Mouse (Mus musculus) heart, adult 18-20 months (tissue): ENCODE results near the gene 2310033P09Rik. TPM values are rescaled to one million over a fixed set of nuclear protein-coding genes. Genes with fewer than 3 reads are reported as not detected.
A peak's percentile ranks its signal among the peaks of the same experiment; 100 is the strongest.
"Not testable (repeated sequence)": the region's sequence is repeated elsewhere in the genome, so short reads cannot be mapped to it uniquely, and the experiment has no call there.

ENCODE experiments used
- DNase-seq, 2 experiments: peaks; one replicate each; pipeline ENCODE4 v3.0.0; 2021 to 2022; ENCODE audit warnings: mixed read lengths in 1 of 2
- total RNA-seq, 2 experiments: library from RNA; stranded (reverse); gene quantifications; 2 replicates each; pipeline ENCODE4 v1.2.3; 2021

Gene 2310033P09Rik
- total RNA-seq, 2 experiments from 2014 or later = 9.9 to 11.8 TPM

GRCm38 (mm10) chr11:59196230-59196629, 11.9 kb upstream of the 2310033P09Rik start:
- no peak for DNase-seq

- no peak for DNase-seq
Measured at GRCm38 (mm10) chr11:59201216-59202002, 6.7 kb upstream of the 2310033P09Rik start.

GRCm38 (mm10) chr11:59202081-59202995, 5.8 kb upstream of the 2310033P09Rik start, which contains the start of gene Mrpl55:
Gene Mrpl55 (plus strand): TSS chr11:59202486.
- peak; percentile 95 to 96 for DNase-seq

- peak; percentile 70 to 75 for DNase-seq
Measured at GRCm38 (mm10) chr11:59209003-59209441, 901 bp downstream of the 2310033P09Rik start.

GRCm38 (mm10) chr11:59209580-59209979, 1.5 kb downstream of the 2310033P09Rik start:
- no peak for DNase-seq

- no peak for DNase-seq
Measured at GRCm38 (mm10) chr11:59210020-59210419, 1.9 kb downstream of the 2310033P09Rik start.

- not testable (repeated sequence) for DNase-seq
Measured at GRCm38 (mm10) chr11:59211561-59211960, 3.4 kb downstream of the 2310033P09Rik start.

- peak in 1 of 2 experiments; percentile 29 for DNase-seq
Measured at GRCm38 (mm10) chr11:59212320-59212719, 4.2 kb downstream of the 2310033P09Rik start.

- no peak for DNase-seq
Measured at GRCm38 (mm10) chr11:59212892-59213494, 4.9 kb downstream of the 2310033P09Rik start.

GRCm38 (mm10) chr11:59216955-59217354, 8.8 kb downstream of the 2310033P09Rik start:
- DNase-seq = peak in 1 of 2 experiments; percentile 30

- no peak for DNase-seq
Measured at GRCm38 (mm10) chr11:59218389-59218998, 10.4 kb downstream of the 2310033P09Rik start.

GRCm38 (mm10) chr11:59219064-59219463, 10.9 kb downstream of the 2310033P09Rik start:
- peak in 1 of 2 experiments; percentile 14 for DNase-seq

GRCm38 (mm10) chr11:59221604-59222003, 13.5 kb downstream of the 2310033P09Rik start:
- peak in 1 of 2 experiments; percentile 8 for DNase-seq

- no peak for DNase-seq
Measured at GRCm38 (mm10) chr11:59222306-59222705, 14.2 kb downstream of the 2310033P09Rik start.

- no peak for DNase-seq
Measured at GRCm38 (mm10) chr11:59224025-59224424, 15.9 kb downstream of the 2310033P09Rik start.

- DNase-seq = no peak
Measured at GRCm38 (mm10) chr11:59224470-59224869, 16.3 kb downstream of the 2310033P09Rik start.

- no peak for DNase-seq
Measured at GRCm38 (mm10) chr11:59225167-59225566, 17.0 kb downstream of the 2310033P09Rik start.

GRCm38 (mm10) chr11:59226251-59226650, 18.1 kb downstream of the 2310033P09Rik start:
- no peak for DNase-seq

- peak; percentile 35 to 36 for DNase-seq
Measured at GRCm38 (mm10) chr11:59226787-59227603, 18.9 kb downstream of the 2310033P09Rik start.

- DNase-seq = no peak
Measured at GRCm38 (mm10) chr11:59227604-59228121, 19.5 kb downstream of the 2310033P09Rik start.
